Mouse (Mus musculus) kidney, postnatal 0 days (tissue): ENCODE data around the gene Ocln. TPM values are rescaled to one million over a fixed set of nuclear protein-coding genes. Genes with fewer than 3 reads are reported as not detected.

Experiments
- ATAC-seq: fragments of 200-750 bp; cut with Nextera tagmentation; replicated peaks from 2 replicates; pipeline ENCODE4 v1.8.0; 2017; ENCODE audit warnings: low read depth, moderate number of reproducible peaks, moderate TSS enrichment, moderate library complexity; ENCODE audit not compliant: low FRiP score
- DNase-seq: peaks from one replicate; pipeline ENCODE4 v3.0.0-alpha.2; 2016; ENCODE audit warnings: low spot score
- H3K27ac ChIP-seq: fragments of 300-500 bp; sonication (generic); 2 replicates; pipeline ENCODE4 v1.5.1; 2014; ENCODE audit warnings: mild to moderate bottlenecking
- H3K27me3 ChIP-seq: fragments of 300-500 bp; sonication (generic); 2 replicates; pipeline ENCODE4 v1.6.1; 2014; ENCODE audit warnings: low read length, mixed read lengths; ENCODE audit not compliant: insufficient read depth
- H3K36me3 ChIP-seq: fragments of 300-500 bp; sonication (generic); 2 replicates; pipeline ENCODE4 v1.6.1; 2014; ENCODE audit warnings: low read length, mixed read lengths; ENCODE audit not compliant: insufficient read depth
- H3K4me1 ChIP-seq: fragments of 300-500 bp; sonication (generic); replicated peaks from 2 replicates; pipeline ENCODE4 v1.6.1; 2014; ENCODE audit warnings: antibody characterized with exemption, low read length, mixed read lengths; ENCODE audit not compliant: insufficient read depth
- H3K4me2 ChIP-seq: fragments of 300-500 bp; sonication (generic); 2 replicates; pipeline ENCODE4 v1.6.1; 2014; ENCODE audit warnings: mild to moderate bottlenecking, low read length, moderate library complexity, mixed read lengths
- H3K4me3 ChIP-seq: fragments of 300-500 bp; sonication (generic); replicated peaks from 2 replicates; pipeline ENCODE4 v1.5.1; 2014; ENCODE audit warnings: low read depth, low read length
- H3K9ac ChIP-seq: fragments of 300-500 bp; sonication (generic); 2 replicates; pipeline ENCODE4 v1.6.1; 2014; ENCODE audit warnings: low read depth, low read length
- H3K9me3 ChIP-seq: fragments of 300-500 bp; sonication (generic); replicated peaks from 2 replicates; pipeline ENCODE4 v1.6.1; 2016; ENCODE audit warnings: low read length, inconsistent platforms, mixed read lengths
- CTCF ChIP-seq: IDR thresholded peaks from 2 replicates; pipeline ENCODE4 v1.5.1; 2016; ENCODE audit warnings: antibody characterized with exemption, low read depth, mild to moderate bottlenecking, moderate library complexity
- WGBS: fragments of 180-500 bp; shearing (Covaris S2); extraction: QIAGEN DNeasy Blood & Tissue Kit; methylation state at CpG from one replicate; pipeline ENCODE4 v1.1.7; 2014; 5-methylcytosine and 5-hydroxymethylcytosine counted together
- polyA plus RNA-seq: library from polyadenylated mRNA; unstranded; fragments of >200 nt; fragmentation: Nextera tagmentation; extraction: Ambion mirVana; gene quantifications from 2 replicates; pipeline ENCODE4 v1.2.1, GENCODE M21; 2015

Ocln gene
- polyA plus RNA-seq, 1 experiment from 2014 or later = 35.3 TPM

DNA sequence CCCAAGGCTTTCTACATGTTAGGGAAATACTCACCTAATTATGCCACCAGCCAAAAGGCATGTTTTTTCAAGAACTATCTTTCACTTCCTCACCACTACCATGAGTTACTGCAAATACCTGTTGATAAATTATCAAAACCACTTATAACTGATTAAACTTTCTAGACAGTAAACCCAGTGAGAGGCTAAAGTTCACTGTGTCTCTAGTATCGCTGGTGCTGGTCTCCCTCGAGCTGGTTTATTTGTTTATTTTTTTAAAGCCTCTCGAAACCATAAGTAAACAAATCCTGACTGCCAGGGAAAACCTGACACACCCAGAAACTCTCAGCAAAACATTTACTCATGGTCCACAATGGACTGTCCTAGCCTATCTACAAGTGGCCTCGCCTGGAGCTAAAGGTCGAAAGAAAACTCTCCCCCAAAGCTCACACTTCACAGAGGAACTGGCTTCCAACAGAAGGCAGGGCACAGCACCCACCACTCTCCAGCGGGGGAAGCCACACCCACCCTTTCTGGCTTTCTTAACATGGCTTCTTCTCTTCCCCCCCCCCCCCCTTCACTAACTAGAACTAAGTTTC is 19.6 kb downstream of the Ocln start:
- Histone ChIP-seq H3K36me3 (no peaks in the 10 kb centered on the region), H3K4me2 (no peak overlapping the region), H3K27me3 (no peaks in the 10 kb centered on the region), H3K4me1 (no peaks in the 10 kb centered on the region), H3K27ac (no peak overlapping the region), H3K9ac (no peak overlapping the region), H3K4me3 (no peak overlapping the region), H3K9me3 (no peaks in the 10 kb centered on the region)
- DNase-seq = no peak
- ATAC-seq = peak; percentile 63
- no peak for TF ChIP-seq CTCF
- WGBS = 29% methylated on average over 6 of the region's 6 CpGs

DNA sequence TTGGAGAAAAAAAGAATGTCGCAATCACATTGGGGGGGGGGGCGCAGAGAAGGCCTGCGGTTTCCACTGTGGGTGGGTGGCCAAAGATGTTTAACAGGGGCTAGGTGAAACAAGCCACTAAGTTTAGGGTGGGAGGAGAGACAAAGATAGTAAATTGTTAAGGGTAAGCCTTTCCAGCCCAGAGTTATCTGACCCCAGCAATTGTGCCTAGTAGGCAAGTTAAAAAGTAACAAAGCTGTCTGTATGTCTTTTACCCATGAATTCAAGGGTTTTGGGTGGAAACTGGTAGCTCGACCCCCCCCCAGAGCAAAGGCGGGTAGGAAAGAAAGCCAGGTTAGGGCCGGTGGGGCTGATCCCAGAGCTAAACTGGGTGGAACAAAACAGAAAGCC is 25.9 kb downstream of the Ocln start:
- Histone ChIP-seq H3K36me3 (no peaks in the 10 kb centered on the region), H3K27ac (peak overlapping the region; percentile 19; the same call in 1 of the 2 replicates), H3K4me3 (no peak overlapping the region), H3K9me3 (no peaks in the 10 kb centered on the region), H3K9ac (no peak overlapping the region), H3K27me3 (no peaks in the 10 kb centered on the region), H3K4me2 (peak overlapping the region; percentile 15; the same call in 1 of the 2 replicates), H3K4me1 (no peaks in the 10 kb centered on the region)
- ATAC-seq = no peak; the same call in 1 of the 2 replicates
- DNase-seq = no peak
- WGBS = 39% methylated on average over 6 of the region's 6 CpGs
- TF ChIP-seq CTCF = no peak

DNA sequence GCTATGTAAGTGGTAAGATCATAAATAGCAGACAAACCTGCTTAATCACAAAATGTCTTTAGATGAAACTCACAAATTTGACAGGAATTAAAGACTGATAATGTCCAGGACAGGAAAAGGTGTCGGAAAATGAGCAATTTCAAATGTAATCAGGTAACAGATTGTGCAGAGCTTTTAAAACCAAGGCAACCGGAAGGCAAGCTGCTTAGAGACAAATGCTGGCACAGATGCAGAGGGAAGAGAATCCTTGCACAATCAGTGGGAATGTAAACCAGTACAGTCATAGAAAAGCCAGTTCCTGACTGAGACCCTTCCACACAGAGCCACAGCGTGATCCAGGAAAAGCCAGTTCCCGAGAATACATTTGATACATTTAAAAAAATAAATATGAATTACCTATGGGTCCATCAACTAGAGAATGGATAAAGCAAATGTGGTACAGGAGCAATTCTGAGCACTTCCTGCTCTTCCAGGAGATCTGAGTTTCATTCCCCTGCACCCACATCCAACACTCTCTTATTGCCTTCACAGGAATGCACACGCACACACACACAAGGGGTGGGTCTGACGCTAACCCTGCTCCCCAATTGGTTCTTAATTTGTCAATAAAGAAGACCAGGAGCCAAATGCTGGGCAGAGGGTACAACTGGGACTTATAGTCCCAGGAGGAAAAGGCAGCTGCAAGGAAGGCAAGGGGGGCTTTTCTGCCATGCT is 26.4 kb downstream of the Ocln start:
- 55% methylated on average over 6 of the region's 6 CpGs for WGBS
- no peak overlapping the region for H3K4me2 ChIP-seq
- TF ChIP-seq CTCF = no peak
- H3K4me1 ChIP-seq = no peaks in the 10 kb centered on the region
- no peaks in the 10 kb centered on the region for H3K27me3 ChIP-seq
- no peak overlapping the region for H3K4me3 ChIP-seq
- DNase-seq (no peak), ATAC-seq (no peak)
- no peaks in the 10 kb centered on the region for H3K36me3 ChIP-seq
- no peak overlapping the region for H3K9ac ChIP-seq
- peak overlapping the region; percentile 19; the same call in 1 of the 2 replicates for H3K27ac ChIP-seq
- no peaks in the 10 kb centered on the region for H3K9me3 ChIP-seq

DNA sequence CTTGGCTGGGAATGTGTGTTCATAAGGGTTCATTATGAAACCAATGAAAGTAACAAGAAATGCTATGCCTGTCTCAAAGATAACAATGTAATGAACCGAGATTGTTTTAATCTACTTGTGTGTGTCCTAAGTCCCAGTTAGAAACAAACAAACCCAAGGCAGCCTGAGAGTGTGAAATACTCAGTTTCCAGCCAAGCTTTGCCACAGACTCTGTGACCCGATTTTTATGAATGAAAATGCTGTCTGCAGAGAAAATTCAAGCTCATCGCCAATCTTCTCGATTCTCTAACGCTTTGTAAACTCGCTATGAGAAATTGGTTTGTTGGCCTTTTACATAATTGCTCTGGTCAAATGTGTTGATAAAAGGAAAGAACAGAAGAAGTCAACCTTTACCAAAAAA is 27.6 kb downstream of the Ocln start:
- no peaks in the 10 kb centered on the region for H3K9me3 ChIP-seq
- ATAC-seq (no peak), DNase-seq (no peak)
- H3K27me3 ChIP-seq = no peaks in the 10 kb centered on the region
- H3K9ac ChIP-seq = no peak overlapping the region
- H3K4me2 ChIP-seq = no peak overlapping the region
- H3K4me3 ChIP-seq = no peak overlapping the region
- TF ChIP-seq CTCF = no peak
- no peak overlapping the region for H3K27ac ChIP-seq
- H3K36me3 ChIP-seq = no peaks in the 10 kb centered on the region
- no peaks in the 10 kb centered on the region for H3K4me1 ChIP-seq
- 88% methylated on average over 6 of the region's 6 CpGs for WGBS

DNA sequence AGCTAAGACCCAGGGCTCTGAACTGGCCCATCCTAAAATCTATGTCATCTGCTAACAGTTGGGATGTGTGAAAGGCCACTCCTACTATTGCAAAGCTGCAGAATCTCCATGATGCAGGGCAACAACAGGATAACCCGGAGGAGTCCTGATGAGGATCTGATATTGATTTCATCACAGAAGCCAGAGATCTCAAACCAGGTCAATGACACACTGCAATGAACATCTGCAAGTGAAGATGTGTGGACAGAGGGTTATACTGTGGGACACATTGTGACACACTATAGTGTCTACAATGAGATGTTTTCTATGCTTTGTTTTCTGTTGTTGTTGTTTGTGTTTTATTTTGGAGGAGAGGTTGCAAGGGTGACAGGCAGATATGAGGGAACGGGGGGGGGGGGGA is 28.8 kb downstream of the Ocln start:
- H3K9me3 ChIP-seq = no peaks in the 10 kb centered on the region
- ATAC-seq = no peak
- H3K4me2 ChIP-seq = no peak overlapping the region

DNA sequence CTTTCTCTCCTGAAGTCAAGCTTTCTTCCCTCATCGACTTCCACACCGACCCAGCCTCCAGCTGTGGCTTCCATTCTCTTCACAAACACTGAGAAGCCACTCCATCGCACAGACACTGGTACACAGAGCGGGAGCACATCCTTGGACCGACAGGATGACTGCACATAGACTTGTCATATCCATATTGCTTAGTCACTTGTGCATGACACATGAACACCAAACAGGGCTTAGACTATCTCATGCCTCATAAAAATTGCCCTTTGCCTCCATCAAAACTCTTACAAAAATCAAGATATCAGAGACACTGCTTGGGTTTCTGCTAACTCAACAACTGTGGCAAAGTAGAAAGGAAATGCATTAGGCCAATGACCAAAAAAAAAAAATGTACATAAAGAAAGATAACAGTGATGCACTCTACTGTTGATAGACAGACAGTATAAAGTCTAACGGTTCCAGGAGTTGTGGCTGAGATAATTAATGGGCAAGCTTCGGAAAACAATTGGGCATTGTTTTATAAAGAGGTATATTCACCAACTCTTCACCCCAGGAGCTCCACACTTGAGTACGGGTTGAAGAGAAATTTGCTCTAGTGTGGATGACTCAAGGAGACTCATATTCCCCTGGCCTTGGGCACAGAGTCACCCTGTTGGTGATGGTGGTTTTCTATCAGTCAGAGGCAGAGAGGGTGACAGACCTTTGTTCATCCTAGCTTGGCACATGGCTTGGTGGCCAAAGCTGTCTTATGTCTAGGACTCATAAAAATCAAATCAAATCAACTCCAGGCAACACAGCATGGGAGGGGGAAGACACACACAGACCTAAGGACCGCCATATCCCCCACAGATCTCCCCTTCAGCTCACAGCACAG is 30.6 kb downstream of the Ocln start:
- DNase-seq (no peak), ATAC-seq (no peak)
- no peaks in the 10 kb centered on the region for H3K27me3 ChIP-seq
- H3K9ac ChIP-seq = no peak overlapping the region
- H3K4me2 ChIP-seq = no peak overlapping the region
- no peaks in the 10 kb centered on the region for H3K9me3 ChIP-seq
- H3K4me3 ChIP-seq = no peak overlapping the region
- no peaks in the 10 kb centered on the region for H3K36me3 ChIP-seq
- H3K4me1 ChIP-seq = no peaks in the 10 kb centered on the region
- no peak overlapping the region for H3K27ac ChIP-seq
- 86% methylated on average over 9 of the region's 9 CpGs for WGBS
- TF ChIP-seq CTCF = no peak

More for the DNA sequence above, 28.8 kb downstream of the Ocln start:
- no peak overlapping the region for H3K27ac ChIP-seq
- no peaks in the 10 kb centered on the region for H3K36me3 ChIP-seq
- no peak for TF ChIP-seq CTCF
- no peak overlapping the region for H3K9ac ChIP-seq
- DNase-seq = no peak
- H3K4me3 ChIP-seq = no peak overlapping the region
- WGBS = 81% methylated on average over 2 of the region's 2 CpGs
- no peaks in the 10 kb centered on the region for H3K27me3 ChIP-seq
- no peaks in the 10 kb centered on the region for H3K4me1 ChIP-seq
